Mouse (Mus musculus): ENCODE results near the gene Dnah7a.
"Not testable (repeated sequence)": the region's sequence is repeated elsewhere in the genome, so short reads cannot be mapped to it uniquely, and the experiment has no call there.

The Dnah7a gene

GRCm38 (mm10) chr1:53405803-53406325 lies 300.7 kb downstream of the Dnah7a start:
- in situ Hi-C loops (cut with MboI; ENCODE audit: unreplicated experiment in 2 of 2): no loop called here

DNA sequence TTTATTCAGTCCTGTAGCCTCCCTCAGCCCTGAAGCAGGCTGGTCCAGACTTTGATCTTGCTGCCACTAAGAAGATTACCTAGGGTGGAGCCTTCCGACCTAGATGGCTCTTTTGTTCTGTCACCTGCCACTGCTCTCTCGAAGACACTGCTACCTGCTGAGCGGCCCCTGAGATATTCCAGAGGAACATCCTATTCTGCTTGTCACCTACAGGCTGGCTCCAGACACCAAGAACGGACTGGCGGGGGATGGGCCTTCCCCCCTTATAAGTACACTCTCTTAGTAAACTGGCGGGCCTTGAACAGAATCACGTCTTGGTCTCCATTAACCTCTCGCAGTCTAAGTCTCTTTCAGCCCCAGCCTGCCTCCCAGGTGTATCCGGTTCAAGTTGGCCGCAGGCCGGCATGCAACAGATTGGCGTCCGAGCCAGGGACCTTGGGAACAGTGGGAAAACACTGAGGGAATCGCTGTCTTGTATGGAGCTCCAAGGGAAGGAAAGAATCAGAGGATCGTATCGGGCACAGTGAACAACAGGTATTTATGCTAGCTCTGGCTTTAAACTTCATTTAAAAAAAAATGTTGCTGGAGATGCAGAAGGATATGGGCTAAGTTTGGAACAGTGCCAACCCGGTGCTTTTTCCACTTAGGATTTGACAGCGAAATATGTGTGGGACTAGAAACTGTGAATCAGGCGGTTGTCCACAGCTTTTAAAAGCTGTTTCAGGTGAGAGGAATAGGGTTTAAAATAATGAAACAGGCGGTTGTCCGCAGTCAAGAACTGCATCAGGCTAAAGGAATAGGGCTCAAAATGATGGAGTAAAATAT lies 312.4 kb downstream of the Dnah7a start:
- in situ Hi-C loops (cut with MboI; ENCODE audit: unreplicated experiment in 2 of 2): not testable (repeated sequence)

- in situ Hi-C loops (cut with MboI; ENCODE audit: unreplicated experiment in 2 of 2): no loop called here
Measured at GRCm38 (mm10) chr1:53388762-53389161, 317.8 kb downstream of the Dnah7a start.

DNA sequence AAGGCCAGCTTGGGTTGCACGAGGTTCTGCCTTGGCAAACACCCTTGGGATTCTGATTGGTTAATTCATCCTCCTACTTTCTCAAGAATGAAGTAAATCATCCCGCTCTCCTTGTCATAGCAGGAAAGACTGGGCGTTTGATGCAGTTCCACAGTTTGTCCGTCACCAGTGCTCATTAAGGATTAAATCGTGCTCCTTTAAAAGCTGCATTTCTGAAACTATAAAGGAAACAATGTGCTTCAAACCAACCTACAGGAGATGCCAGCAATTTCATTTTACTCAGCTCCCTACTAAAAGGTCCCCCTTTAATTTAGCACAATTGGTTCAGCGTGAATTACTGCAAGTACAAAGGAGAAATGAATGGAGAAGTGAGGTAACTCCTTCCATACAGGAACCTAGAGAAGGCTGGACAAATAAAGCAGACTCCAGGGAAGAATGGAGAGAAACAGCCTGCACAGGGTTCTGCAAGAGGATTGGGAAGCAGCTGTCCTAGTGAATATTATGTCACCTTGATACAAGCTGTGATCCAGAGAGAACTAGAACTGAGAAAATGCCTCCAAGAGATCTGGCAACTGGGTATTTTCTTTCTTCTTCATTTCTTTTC lies 322.4 kb downstream of the Dnah7a start:
- in situ Hi-C loops (cut with MboI; ENCODE audit: unreplicated experiment in 2 of 2): no loop called here

GRCm38 (mm10) chr1:53377731-53378130 lies 328.9 kb downstream of the Dnah7a start:
- in situ Hi-C loops (cut with MboI; ENCODE audit: unreplicated experiment in 2 of 2): no loop called here

DNA sequence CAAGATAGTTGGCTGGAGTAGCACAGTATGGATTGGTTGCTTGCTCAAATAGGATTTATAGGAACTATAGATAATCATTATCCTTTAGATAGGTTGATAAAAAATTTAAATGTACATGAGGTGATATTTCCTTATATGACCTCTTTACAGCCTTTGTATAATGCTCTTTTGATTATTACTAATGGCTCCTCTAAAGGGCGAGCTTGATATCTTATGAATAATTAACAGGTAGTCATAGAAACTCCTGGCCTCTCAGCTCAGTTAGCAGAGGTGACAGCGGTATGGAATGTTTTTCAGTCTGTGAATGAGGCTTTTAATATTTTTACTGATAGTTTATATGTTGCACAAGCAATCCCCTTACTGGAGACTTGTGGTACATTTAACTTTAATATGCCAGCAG lies 330.6 kb downstream of the Dnah7a start:
- in situ Hi-C loops (cut with MboI; ENCODE audit: unreplicated experiment in 2 of 2): not testable (repeated sequence)

GRCm38 (mm10) chr1:53358988-53359387 lies 347.6 kb downstream of the Dnah7a start:
- in situ Hi-C loops (cut with MboI; ENCODE audit: unreplicated experiment in 2 of 2): loop anchor here (10.0 to 25.0 kb wide), 3 partner anchors 346 to 714 kb away; partner anchors contain the start of gene Dnah7a (in 1 of the 2)

DNA sequence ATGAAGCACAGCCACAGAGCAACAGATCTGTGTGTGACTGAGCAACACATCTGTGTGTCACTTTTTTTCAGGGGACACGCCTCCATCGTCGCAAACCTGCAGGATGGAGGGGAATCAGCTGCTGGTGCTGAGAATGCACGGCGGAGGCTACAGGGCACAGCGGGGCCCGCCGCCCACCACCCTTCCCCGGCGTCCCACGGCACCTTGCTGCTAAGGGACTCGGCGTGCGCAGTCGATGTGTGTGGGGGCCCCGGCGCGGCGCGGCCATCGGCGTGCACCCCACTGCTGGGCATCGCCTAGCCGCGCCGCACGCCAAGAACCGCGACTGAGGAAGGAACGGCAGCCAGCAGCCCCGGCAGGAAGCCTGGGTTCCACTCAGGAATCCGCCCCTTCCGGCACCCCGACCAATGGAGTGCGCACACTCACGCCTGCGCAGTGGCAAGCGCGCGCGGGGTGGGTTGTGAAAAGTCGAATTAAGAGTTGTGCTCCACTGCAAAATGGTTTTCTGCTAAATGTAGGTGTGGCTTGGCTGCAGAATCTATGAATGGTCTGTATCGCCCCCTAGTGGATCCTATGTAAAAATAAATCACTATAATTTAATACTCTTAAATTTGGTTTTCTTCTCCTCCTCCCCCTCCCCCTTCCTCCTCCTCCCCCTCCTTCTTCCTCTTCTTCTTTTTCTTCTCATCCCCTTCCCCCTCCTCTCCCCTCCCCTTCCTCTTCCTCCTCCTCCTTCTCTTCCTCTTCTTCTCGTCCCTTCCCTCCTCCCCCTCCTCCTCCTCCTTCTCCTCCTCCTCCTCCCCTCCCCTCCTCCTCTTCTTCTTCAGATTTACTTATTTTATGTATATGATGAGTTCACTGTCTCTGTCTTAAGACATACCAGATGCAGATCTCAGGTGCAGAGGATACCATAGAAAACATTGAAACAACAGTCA lies 354.0 kb downstream of the Dnah7a start, which contains the start of the genes Asdurf, Gm28551 and Asnsd1:
TSS of gene Asdurf (minus strand) at position 293 of the 935 bp plus-strand sequence.
TSS of gene Gm28551 (minus strand) at position 341 of the 935 bp plus-strand sequence.
TSS of gene Asnsd1 (minus strand) at position 426 of the 935 bp plus-strand sequence.
- in situ Hi-C loops (cut with MboI; ENCODE audit: unreplicated experiment in 2 of 2): loop anchor here (5.0 to 25.0 kb wide), 6 partner anchors 35 to 708 kb away; partner anchors contain the start of gene Dnah7a (in 1 of the 2)
